26 mouse cellular contexts compared by ENCODE assay signal in the genomic region with DNA sequence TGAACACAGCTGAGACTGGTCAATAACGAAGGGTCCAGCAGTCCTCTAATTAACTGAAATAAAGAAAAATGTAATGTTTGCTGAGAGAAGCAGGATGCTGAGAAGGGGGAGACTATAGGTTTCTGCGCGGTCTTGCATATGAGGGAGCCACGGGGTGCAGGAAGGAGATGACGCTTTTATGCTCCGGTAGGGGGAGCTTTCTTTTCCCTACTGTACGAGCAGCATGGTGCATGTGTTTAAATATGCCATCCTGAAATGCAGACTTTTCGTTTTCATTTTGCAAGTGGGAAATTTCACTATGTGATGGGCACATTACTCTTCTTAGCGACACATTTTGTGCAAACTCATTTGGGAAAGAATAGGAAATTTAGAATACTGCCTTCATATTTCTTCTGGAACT.
DNase-seq lines count a peak whose midpoint lies in the region; ATAC-seq and TF ChIP-seq lines count a peak whose summit lies in the region.
"Had no signal": no experiment of that assay in that cellular context is flagged by ENCODE, and none has a peak within 500 bp of the region (broad histone marks: within the 10 kb centered on the region; RNA-seq: fewer than 3 reads in every experiment).

No protein-coding gene starts in this region.

- in situ Hi-C loops in Patski (cut with MboI; ENCODE audit: low pct_unique_long_range_greater_than_20kb), result no loop called here

- H3K4me1 ChIP-seq in forebrain, postnatal 0 days (ENCODE audit: insufficient read depth), result no peaks in the 10 kb centered on the region
- H3K4me1 ChIP-seq in forebrain, embryonic 11.5 days (replicated peaks; ENCODE audit: control insufficient read depth, insufficient read depth, low read length), result no peaks in the 10 kb centered on the region
- H3K4me1 ChIP-seq: embryonic facial prominence, embryonic 13.5 days; forebrain, embryonic 10.5 days; liver, embryonic 12.5 days; neural tube, embryonic 13.5 days; stomach, embryonic 15.5 days had no signal

- POLR2A ChIA-PET in Patski (lab: Charles Lee), result no interaction called here

- intact Hi-C loops in left cerebral cortex, adult 2 months (cut with DNase I), result no loop called here
- intact Hi-C loops in left cerebral cortex, postnatal 36 days (cut with DNase I), result no loop called here

- no peaks in the 10 kb centered on the region for H3K9me3 ChIP-seq in forebrain, postnatal 0 days (ENCODE audit: low read length)
- no peaks in the 10 kb centered on the region for H3K9me3 ChIP-seq in forebrain, embryonic 11.5 days (ENCODE audit: control insufficient read depth, low read length)
- H3K9me3 ChIP-seq: embryonic facial prominence, embryonic 13.5 days; forebrain, embryonic 10.5 days; liver, embryonic 12.5 days; neural tube, embryonic 13.5 days; stomach, embryonic 15.5 days had no signal

- no peaks in the 10 kb centered on the region for H3K36me3 ChIP-seq in forebrain, postnatal 0 days (ENCODE audit: insufficient read depth)
- H3K36me3 ChIP-seq in forebrain, embryonic 11.5 days (ENCODE audit: control insufficient read depth, insufficient read depth, low read length), result no peaks in the 10 kb centered on the region
- H3K36me3 ChIP-seq: embryonic facial prominence, embryonic 13.5 days; forebrain, embryonic 10.5 days; liver, embryonic 12.5 days; neural tube, embryonic 13.5 days; stomach, embryonic 15.5 days had no signal

- H3K27ac ChIP-seq in forebrain, postnatal 0 days (ENCODE audit: low read depth, low read length), result no peak overlapping the region
- H3K27ac ChIP-seq in forebrain, embryonic 11.5 days (ENCODE audit: low read depth, low read length), result no peak overlapping the region
- H3K27ac ChIP-seq in left cerebral cortex, adult 2 months, result 0 out of 2 replicates have a peak overlapping the region, but pooled peaks have one; percentile 17
- H3K27ac ChIP-seq: embryonic facial prominence, embryonic 13.5 days; forebrain, embryonic 10.5 days; gastrocnemius, adult 2 months; hindbrain, embryonic 14.5 days; liver, embryonic 12.5 days; neural tube, embryonic 13.5 days; stomach, embryonic 15.5 days had no signal

- WGBS in forebrain, postnatal 0 days, result 69% methylated on average over 9 of the region's 9 CpGs
- WGBS in forebrain, embryonic 11.5 days, result 81% methylated on average over 9 of the region's 9 CpGs

- H3K9ac ChIP-seq in forebrain, postnatal 0 days, result no peak overlapping the region
- no peak overlapping the region for H3K9ac ChIP-seq in forebrain, embryonic 11.5 days (ENCODE audit: low read length)
- H3K9ac ChIP-seq: embryonic facial prominence, embryonic 13.5 days; hindbrain, embryonic 14.5 days; liver, embryonic 12.5 days; liver, postnatal 0 days; neural tube, embryonic 13.5 days; stomach, embryonic 15.5 days had no signal

- DNase-seq in forebrain, postnatal 0 days, result no peak
- DNase-seq in forebrain, embryonic 11.5 days (ENCODE audit: low spot score), result no peak
- no peak for DNase-seq in left cerebral cortex, adult 2 months (ENCODE audit: extremely low spot score in 1 of 2, low spot score in 2 of 2)
- DNase-seq in left cerebral cortex, postnatal 36 days (ENCODE audit: low spot score in 2 of 2), result no peak
- no peak for DNase-seq in Patski (ENCODE audit: low read depth, low spot score)
- no peak for DNase-seq in spleen, postnatal 36 days (ENCODE audit: low spot score in 2 of 2)
- no peak for DNase-seq in embryo, embryonic 10 days (ENCODE audit: low spot score)
- DNase-seq: adrenal gland, postnatal 10 days; cerebellum, adult 11-12 months; cerebellum, adult 9-11 months; gastrocnemius, adult 2 months; kidney, adult 11 months; kidney, postnatal 14 days; left cerebral cortex, postnatal 4 days; liver, postnatal 0 days; lung, postnatal 36 days; right cerebral cortex, postnatal 14 days; thymus, postnatal 14 days had no signal

- no peak overlapping the region for H3K4me3 ChIP-seq in forebrain, postnatal 0 days (ENCODE audit: low read depth, low read length)
- H3K4me3 ChIP-seq in forebrain, embryonic 11.5 days (ENCODE audit: low read depth, low read length), result no peak overlapping the region
- no peak overlapping the region for H3K4me3 ChIP-seq in left cerebral cortex, adult 2 months
- H3K4me3 ChIP-seq: embryonic facial prominence, embryonic 13.5 days; forebrain, embryonic 10.5 days; gastrocnemius, adult 2 months; liver, embryonic 12.5 days; neural tube, embryonic 13.5 days; stomach, embryonic 15.5 days had no signal

- peak; percentile 27 for TF ChIP-seq CTCF in forebrain, postnatal 0 days (IDR thresholded peaks at IDR 0.05; ENCODE audit: low read depth)
- TF ChIP-seq CTCF in left cerebral cortex, adult 2 months (IDR thresholded peaks at IDR 0.05), result peak; percentile 48
- peak; percentile 18 for TF ChIP-seq CTCF in Patski (IDR thresholded peaks at IDR 0.05)

- H3K4me2 ChIP-seq in forebrain, postnatal 0 days (ENCODE audit: low read depth), result no peak overlapping the region
- no peak overlapping the region for H3K4me2 ChIP-seq in forebrain, embryonic 11.5 days (ENCODE audit: low read depth, low read length, severe bottlenecking)
- H3K4me2 ChIP-seq: embryonic facial prominence, embryonic 13.5 days; hindbrain, embryonic 14.5 days; liver, embryonic 12.5 days; midbrain, embryonic 11.5 days; neural tube, embryonic 13.5 days; stomach, embryonic 15.5 days had no signal

- ATAC-seq in forebrain, postnatal 0 days, result peak; percentile 36; the same call in 1 of the 2 replicates
- no peak for ATAC-seq in forebrain, embryonic 11.5 days (replicated peaks; ENCODE audit: low FRiP score)
- ATAC-seq in Patski, result no peak
- ATAC-seq: inflammation-experienced regulatory T-cells, adult 6 months; liver, embryonic 12.5 days; liver, postnatal 0 days had no signal

- CTCF ChIA-PET in Patski (lab: Charles Lee), result no interaction called here

- no peaks in the 10 kb centered on the region for H3K27me3 ChIP-seq in forebrain, postnatal 0 days (ENCODE audit: insufficient read depth, low read length)
- no peaks in the 10 kb centered on the region for H3K27me3 ChIP-seq in forebrain, embryonic 11.5 days (ENCODE audit: control insufficient read depth, insufficient read depth, low read length)
- peaks cover 4% of the 10 kb centered on the region for H3K27me3 ChIP-seq in Patski
- H3K27me3 ChIP-seq: embryonic facial prominence, embryonic 13.5 days; liver, embryonic 12.5 days; neural tube, embryonic 13.5 days; stomach, embryonic 15.5 days had no signal
